Mouse (Mus musculus) bone marrow, adult 2 months (tissue): ENCODE measurements at regions not wholly inside any gene's neighbourhood (a gene's known extent, or its start where the extent isn't known, plus 50 kb on each side); places are given as distances from the start of the nearest gene placed in this dataset.

Experiments
- CTCF ChIP-seq: fragments of 200-500 bp; IDR thresholded peaks from 2 replicates; pipeline ENCODE4 v1.5.1; 2011; ENCODE audit warnings: low read length, control low read depth; ENCODE audit not compliant: control insufficient read depth, insufficient read depth
- POLR2A ChIP-seq: fragments of 200-500 bp; IDR thresholded peaks from 2 replicates; pipeline ENCODE4 v1.6.1; 2011; ENCODE audit warnings: low read depth, mild to moderate bottlenecking, control low read depth, low read length, borderline replicate concordance; ENCODE audit not compliant: control insufficient read depth

DNA sequence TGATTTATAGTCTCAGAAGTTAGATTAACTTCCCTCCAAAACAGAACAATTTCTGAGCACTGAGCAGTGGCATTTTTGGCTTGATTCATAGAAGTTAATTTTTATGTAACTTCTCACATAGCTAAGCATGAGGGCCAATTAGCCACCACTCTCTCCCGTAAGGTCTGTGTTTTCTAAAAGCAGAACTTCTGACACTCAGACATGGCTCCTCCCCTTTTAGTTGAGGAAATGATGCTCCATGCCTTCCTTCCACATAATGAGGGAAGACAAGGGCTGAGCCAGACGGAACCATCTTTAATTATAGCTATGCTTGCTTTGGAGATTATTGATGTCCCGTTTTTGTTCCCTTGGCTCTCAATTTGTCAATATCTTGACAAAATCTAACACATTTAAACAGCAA is 429.3 kb downstream of the Psat1 start:
- TF ChIP-seq CTCF (no peak), POLR2A (no peak)
